Mouse (Mus musculus) heart, postnatal 0 days (tissue): ENCODE data around the gene Miga1. TPM values are rescaled to one million over a fixed set of nuclear protein-coding genes. Genes with fewer than 3 reads are reported as not detected.

Source experiments
- ATAC-seq: fragments of 200-750 bp; cut with Nextera tagmentation; 2 replicates; pipeline ENCODE4 v1.8.0; 2017; ENCODE audit warnings: low read depth, moderate number of reproducible peaks, moderate library complexity; ENCODE audit not compliant: insufficient read depth
- DNase-seq: peaks from one replicate; pipeline ENCODE4 v3.0.0-alpha.2; 2016; ENCODE audit warnings: low spot score
- H3K27ac ChIP-seq: fragments of 300-500 bp; sonication (generic); 2 replicates; pipeline ENCODE4 v1.5.1; 2014; ENCODE audit warnings: low read depth, mild to moderate bottlenecking
- H3K27me3 ChIP-seq: fragments of 300-500 bp; sonication (generic); 2 replicates; pipeline ENCODE4 v1.6.1; 2014; ENCODE audit warnings: low read length, mixed read lengths; ENCODE audit not compliant: control insufficient read depth, insufficient read depth
- H3K36me3 ChIP-seq: fragments of 300-500 bp; sonication (generic); replicated peaks from 2 replicates; pipeline ENCODE4 v1.6.1; 2014; ENCODE audit warnings: low read length, mixed read lengths; ENCODE audit not compliant: control insufficient read depth, insufficient read depth
- H3K4me1 ChIP-seq: fragments of 300-500 bp; sonication (generic); 2 replicates; pipeline ENCODE4 v1.6.1; 2014; ENCODE audit warnings: antibody characterized with exemption; ENCODE audit not compliant: control insufficient read depth, insufficient read depth
- H3K4me2 ChIP-seq: fragments of 300-500 bp; sonication (generic); 2 replicates; pipeline ENCODE4 v1.6.1; 2014; ENCODE audit warnings: low read depth, mild to moderate bottlenecking, low read length, moderate library complexity
- H3K4me3 ChIP-seq: fragments of 300-500 bp; sonication (generic); 2 replicates; pipeline ENCODE4 v1.5.1; 2014; ENCODE audit warnings: low read depth, low read length
- H3K9ac ChIP-seq: fragments of 300-500 bp; sonication (generic); replicated peaks from 2 replicates; pipeline ENCODE4 v1.6.1; 2014; ENCODE audit warnings: low read depth, low read length, mixed read lengths
- H3K9me3 ChIP-seq: fragments of 300-500 bp; sonication (generic); replicated peaks from 2 replicates; pipeline ENCODE4 v1.6.1; 2016; ENCODE audit warnings: low read length; ENCODE audit not compliant: control insufficient read depth
- CTCF ChIP-seq: IDR thresholded peaks from 2 replicates; pipeline ENCODE4 v1.5.1; 2016; ENCODE audit warnings: antibody characterized with exemption, control low read depth, low read depth
- EP300 ChIP-seq: IDR thresholded peaks from 2 replicates; pipeline ENCODE4 v1.6.1; 2016; ENCODE audit warnings: antibody characterized with exemption, low read depth
- WGBS: fragments of 180-500 bp; shearing (Covaris S2); extraction: QIAGEN DNeasy Blood & Tissue Kit; methylation state at CpG from one replicate; pipeline ENCODE4 v1.1.7; 2014; 5-methylcytosine and 5-hydroxymethylcytosine counted together
- polyA plus RNA-seq: library from polyadenylated mRNA; unstranded; fragments of >200 nt; fragmentation: Nextera tagmentation; extraction: Ambion mirVana; gene quantifications from 2 replicates; pipeline ENCODE4 v1.2.1, GENCODE M21; 2015
- total RNA-seq: library from RNA; depleted of rRNA; stranded (reverse); fragments of >200 nt; gene quantifications from 2 replicates; pipeline ENCODE4 v1.2.3, GENCODE M21; 2014; ENCODE audit warnings: low replicate concordance

Miga1 gene
- total and polyA plus RNA-seq, 2 experiments from 2014 or later, result 9.0 to 9.8 TPM

GRCm38 (mm10) chr3:152272974-152273685 lies 67.1 kb downstream of the Miga1 start:
- 55% methylated on average over 20 of the region's 20 CpGs for WGBS
- no peak overlapping the region for H3K9ac ChIP-seq
- H3K27ac ChIP-seq, result peak overlapping the region; percentile 70

GRCm38 (mm10) chr3:152271876-152272275 lies 68.3 kb downstream of the Miga1 start:
- H3K4me3 ChIP-seq, result no peak overlapping the region
- no peaks in the 10 kb centered on the region for H3K27me3 ChIP-seq
- 0 out of 2 replicates have a peak, but pooled peaks cover 4% of the 10 kb centered on the region for H3K36me3 ChIP-seq
- ATAC-seq, result no peak
- no peak overlapping the region for H3K27ac ChIP-seq
- TF ChIP-seq EP300 (no peak), CTCF (no peak)
- 69% methylated on average over 6 of the region's 6 CpGs for WGBS
- peaks cover 7% of the 10 kb centered on the region; the same call in 1 of the 2 replicates for H3K4me1 ChIP-seq
- DNase-seq, result no peak
- no peak overlapping the region for H3K9ac ChIP-seq
- no peaks in the 10 kb centered on the region for H3K9me3 ChIP-seq
- no peak overlapping the region for H3K4me2 ChIP-seq

More at GRCm38 (mm10) chr3:152272974-152273685, 67.1 kb downstream of the Miga1 start:
- H3K36me3 ChIP-seq, result 0 out of 2 replicates have a peak, but pooled peaks cover 4% of the 10 kb centered on the region
- H3K4me3 ChIP-seq, result no peak overlapping the region
- peak; percentile 61 for ATAC-seq
- TF ChIP-seq CTCF (no peak), EP300 (no peak)
- no peaks in the 10 kb centered on the region for H3K9me3 ChIP-seq
- no peak for DNase-seq
- H3K27me3 ChIP-seq, result no peaks in the 10 kb centered on the region
- peaks cover 7% of the 10 kb centered on the region; the same call in 1 of the 2 replicates for H3K4me1 ChIP-seq
- no peak overlapping the region for H3K4me2 ChIP-seq

DNA sequence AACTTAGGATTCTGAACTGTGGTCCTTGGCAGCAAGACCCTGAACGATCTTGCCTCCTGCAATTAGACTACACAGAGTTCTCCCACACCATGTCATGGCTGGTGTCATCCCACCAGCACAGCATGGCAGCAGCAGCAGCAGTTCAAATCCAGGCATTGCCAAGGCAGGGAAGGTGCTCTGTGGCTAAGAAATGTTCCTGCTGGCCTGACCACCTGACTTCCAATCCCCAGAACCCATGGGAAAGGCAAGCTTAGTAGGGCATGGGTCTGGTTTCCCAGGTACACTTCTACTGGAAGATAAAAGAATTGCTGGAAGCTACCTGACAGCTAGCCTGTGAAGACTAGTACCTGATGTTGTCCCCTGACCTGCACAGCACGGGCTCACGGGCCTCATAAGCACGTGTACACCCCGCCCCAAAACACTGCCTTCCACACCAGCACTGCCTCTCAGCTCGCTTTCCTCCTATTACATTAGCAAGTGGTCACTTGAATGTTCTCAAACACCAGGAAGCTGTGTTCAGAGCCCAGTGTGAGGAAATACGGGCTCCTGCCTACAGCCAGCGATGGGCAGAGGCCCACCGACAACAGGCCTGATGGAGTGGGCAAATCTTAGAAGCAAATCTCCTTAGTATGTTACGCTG lies 69.0 kb downstream of the Miga1 start:
- 83% methylated on average over 10 of the region's 10 CpGs for WGBS
- Histone ChIP-seq H3K9me3 (no peaks in the 10 kb centered on the region), H3K4me3 (no peak overlapping the region), H3K27me3 (no peaks in the 10 kb centered on the region), H3K36me3 (0 out of 2 replicates have a peak, but pooled peaks cover 3% of the 10 kb centered on the region), H3K9ac (no peak overlapping the region), H3K4me2 (no peak overlapping the region), H3K27ac (no peak overlapping the region), H3K4me1 (peaks cover 11% of the 10 kb centered on the region)
- DNase-seq (no peak), ATAC-seq (no peak)
- TF ChIP-seq CTCF (no peak), EP300 (no peak)

- H3K9me3 ChIP-seq, result no peaks in the 10 kb centered on the region
- H3K4me1 ChIP-seq, result peaks cover 11% of the 10 kb centered on the region
- H3K36me3 ChIP-seq, result no peaks in the 10 kb centered on the region
- H3K4me3 ChIP-seq, result no peak overlapping the region
- no peak overlapping the region for H3K9ac ChIP-seq
- no peak for TF ChIP-seq EP300
- TF ChIP-seq CTCF, result no peak
- no peak for DNase-seq
- H3K4me2 ChIP-seq, result no peak overlapping the region
- no peak overlapping the region for H3K27ac ChIP-seq
- no peak for ATAC-seq
- WGBS, result 88% methylated on average over 14 of the region's 14 CpGs
- no peaks in the 10 kb centered on the region for H3K27me3 ChIP-seq
These were observed 72.1 kb downstream of the Miga1 start for GRCm38 (mm10) chr3:152268099-152268498.

DNA sequence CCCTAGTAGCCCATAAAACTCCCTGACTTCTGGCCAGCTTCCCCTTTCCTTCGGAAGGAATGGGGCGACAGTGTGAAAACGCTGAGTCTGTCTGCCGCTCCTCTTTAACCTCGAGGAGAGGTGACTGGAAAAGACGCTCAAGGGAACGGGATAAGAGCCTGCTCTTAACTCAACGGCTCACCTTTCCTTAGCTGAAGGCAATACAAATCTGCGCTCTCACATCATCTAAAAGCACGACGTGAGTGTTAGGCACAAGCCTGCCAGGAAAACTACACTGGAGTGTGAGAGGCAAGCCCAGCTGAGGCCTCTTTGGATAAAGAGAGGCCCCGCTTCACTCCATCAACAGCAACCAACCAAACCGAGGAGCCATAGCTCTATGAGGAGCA lies 74.2 kb downstream of the Miga1 start, which contains the start of gene Nexn:
Gene Nexn (minus strand): TSS at position 315 of the 386 bp plus-strand sequence.
- WGBS, result 6% methylated on average over 13 of the region's 13 CpGs
- Histone ChIP-seq H3K27me3 (no peaks in the 10 kb centered on the region), H3K4me2 (peak within 1 kb of the TSS; percentile 63), H3K4me1 (peaks cover 12% of the 10 kb centered on the region), H3K9ac (peak within 1 kb of the TSS; percentile 87), H3K4me3 (peak within 1 kb of the TSS; percentile 71), H3K36me3 (no peaks in the 10 kb centered on the region), H3K9me3 (no peaks in the 10 kb centered on the region), H3K27ac (peak within 1 kb of the TSS; percentile 99)
- peak; percentile 15 for ATAC-seq
- peak; percentile 36 for DNase-seq
- TF ChIP-seq EP300 (no peak), CTCF (no peak)
